Mouse (Mus musculus) cerebellum, postnatal 4 days (tissue): ENCODE data around the gene Epb41.

Experiments
- DNase-seq, 2 experiments: peaks; one replicate each; pipeline ENCODE4 v3.0.0; 2022; ENCODE audit warnings: low spot score in 2 of 2, mixed read lengths in 1 of 2

The Epb41 gene

DNA sequence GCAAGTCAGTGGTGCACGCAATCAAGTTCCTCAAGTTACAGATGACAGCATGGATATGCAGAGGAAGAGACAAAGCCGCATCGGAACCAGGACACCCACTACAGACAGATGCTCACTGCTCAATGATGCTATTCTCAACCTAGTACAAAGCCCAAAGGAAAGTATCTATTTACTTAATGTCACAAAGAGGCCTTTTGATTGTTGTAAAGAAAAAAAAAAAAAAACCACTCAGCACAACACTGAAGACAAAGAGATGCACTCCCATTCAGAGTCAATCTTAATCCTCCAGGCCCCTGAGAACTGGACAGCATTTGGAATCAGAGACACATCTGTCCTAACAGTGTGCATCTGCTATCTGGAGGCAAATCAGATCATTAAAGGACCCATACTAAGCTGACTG lies 63.5 kb downstream of the Epb41 start:
- no peak for DNase-seq

DNA sequence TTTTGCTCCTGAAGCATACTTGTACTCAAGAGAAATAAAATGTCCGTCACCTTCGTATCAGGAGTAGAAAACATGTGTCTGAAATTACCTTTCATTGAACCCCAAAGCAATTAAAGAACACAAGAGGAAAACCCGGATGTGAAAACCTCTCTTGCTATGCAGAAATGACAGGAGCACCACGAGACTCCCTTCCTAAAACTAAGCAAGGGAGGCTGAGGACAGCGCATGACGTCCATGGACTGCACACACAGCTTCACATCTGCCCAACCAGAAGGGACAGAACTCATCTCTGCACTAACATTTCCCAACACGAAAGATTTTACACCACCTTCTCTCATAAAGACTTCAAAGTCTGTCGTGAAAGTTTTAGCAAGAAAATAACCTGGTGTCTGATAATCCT lies 64.7 kb downstream of the Epb41 start:
- DNase-seq: no peak

DNA sequence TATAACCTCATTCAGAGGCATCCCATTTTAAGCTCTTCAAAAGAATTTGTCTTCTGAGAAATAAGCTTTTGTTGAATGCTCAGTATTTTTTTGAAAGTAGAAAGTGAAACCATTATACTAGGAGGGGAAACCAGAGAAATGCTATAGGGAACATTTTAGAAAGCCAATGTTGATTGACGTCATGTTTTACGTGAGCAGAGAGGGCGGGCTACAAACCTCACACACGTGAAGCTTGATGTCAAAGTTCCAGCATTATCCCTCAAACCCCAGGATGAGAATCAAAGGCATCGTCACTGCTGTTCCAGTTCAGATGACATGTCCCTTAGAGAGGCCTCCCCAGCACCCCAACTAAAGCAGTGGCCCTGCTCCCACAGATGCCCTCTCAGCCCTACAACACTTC lies 66.9 kb downstream of the Epb41 start:
- no peak for DNase-seq

DNA sequence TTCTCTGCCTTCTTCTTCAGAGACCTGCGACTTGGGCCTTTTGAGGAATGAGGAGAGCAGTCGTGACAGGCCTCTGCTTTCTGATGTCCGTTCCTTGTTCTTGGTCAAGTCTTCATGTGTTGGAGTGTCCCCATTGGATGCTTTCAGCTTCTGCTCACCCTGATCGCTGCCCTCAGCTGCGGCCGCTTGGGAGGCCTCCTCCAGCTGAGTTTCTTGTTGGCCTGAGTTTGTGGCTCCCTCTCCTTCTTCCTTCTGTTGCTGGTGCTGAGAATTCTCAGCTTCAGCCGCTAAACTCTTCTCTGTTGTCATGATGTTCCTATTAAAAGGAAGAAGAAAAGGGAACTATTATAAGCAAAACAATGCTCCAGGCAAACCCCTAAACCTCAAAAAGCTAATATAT lies 68.0 kb downstream of the Epb41 start:
- DNase-seq: no peak

DNA sequence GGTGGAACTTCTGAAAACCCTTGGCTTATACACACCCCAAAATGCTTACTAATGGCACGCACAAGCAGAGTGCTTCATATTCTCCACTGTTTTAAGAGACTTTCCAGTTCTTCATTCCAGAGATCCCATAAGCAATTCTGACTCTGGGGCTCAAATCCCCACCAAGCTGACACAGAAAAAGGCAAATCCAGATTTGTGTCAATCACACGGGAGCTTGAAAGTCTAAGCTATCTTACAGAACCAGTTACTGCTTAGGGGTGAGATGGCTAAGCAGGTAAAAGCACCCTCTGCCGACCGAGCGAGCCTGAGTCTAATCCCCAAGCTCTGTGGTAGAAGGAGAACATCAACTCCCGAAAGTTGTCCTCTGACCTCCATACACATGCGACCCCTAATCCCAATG lies 76.5 kb downstream of the Epb41 start:
- DNase-seq: no peak

DNA sequence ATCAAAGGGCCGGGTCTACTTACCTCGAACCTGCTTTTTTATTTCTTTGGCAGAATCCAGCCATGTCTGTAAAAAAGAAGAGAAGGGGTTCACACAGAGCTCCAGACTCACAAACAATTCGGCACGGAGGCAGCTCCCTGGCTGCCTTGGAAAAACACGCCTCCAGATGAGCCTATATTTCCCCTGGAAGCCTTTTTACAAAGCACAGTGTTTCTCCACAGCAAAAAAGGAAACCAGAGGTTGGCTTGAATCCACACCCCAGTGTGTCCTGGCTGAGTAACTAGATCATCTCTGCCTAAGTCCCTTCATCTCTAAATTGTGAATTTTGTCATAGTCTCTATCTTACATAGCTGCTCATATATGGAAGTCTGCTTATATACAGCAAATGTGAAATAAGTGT lies 77.6 kb downstream of the Epb41 start:
- DNase-seq: no peak

DNA sequence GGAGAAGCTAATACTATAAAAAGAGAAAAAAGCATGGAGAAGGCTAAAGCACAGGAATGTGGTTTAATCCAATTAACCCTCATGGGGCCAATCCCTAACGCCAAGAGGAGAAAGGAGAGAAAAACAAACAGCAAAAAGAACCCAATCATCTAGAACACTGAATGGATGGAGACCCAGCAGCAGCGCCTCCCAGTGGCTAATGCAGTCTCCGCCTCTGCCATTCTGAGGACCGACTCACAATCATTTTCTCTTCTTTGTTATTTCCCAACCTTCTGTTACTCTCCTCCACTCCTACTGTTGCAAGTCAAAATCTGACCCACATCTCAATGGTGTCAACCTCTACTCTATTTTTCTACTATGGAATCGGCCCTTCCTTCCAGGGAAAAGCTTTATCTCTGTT lies 78.1 kb downstream of the Epb41 start:
- DNase-seq: no peak

DNA sequence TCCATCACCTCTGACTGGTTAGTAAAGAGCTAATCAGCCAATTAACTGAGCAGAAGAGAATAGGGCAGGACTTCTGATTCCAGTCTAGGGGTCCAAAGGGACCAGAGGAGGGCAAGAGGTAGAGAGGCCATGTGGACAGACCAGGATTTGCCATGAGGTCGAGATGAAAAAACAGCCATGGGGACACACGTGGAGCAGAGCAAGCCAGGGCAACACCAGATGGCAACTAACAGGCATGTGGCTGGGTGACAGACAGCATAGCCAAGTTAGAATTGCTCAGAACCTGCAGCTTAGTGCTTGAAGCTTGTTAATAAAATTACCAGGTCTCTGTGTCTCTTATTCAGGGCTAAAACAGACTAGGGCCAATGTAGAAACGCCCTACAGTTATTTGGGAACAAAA lies 81.3 kb downstream of the Epb41 start:
- no peak for DNase-seq

DNA sequence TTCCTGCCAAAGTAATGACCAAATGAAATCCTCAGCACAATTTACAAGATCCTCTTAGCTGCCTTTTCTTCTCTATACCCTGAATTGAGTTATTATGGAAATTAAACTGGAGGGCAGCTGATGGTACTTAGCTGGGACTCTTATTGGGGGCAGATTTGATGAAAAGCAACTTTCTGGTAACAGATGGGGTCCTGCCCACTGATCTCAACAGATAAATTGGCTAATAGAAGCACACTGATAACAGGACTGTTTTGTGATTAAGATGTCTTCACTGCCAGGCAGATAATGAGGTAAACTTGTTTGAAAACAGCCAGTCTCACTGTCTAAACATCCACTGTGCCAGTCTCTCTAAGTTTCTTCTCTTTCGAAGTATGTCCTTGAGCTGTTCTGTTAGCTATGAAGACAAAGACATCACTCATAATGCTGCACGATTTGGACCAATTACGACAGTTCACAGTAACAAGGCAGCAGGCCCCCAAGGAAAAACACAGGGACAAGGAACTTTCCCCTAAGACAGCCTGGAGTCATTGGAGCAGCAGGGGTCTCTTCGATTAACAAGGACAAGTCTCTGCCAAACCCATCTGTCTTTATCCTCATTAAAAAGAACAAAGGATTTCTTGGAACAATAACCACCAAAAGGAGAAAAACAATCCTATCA lies 92.1 kb downstream of the Epb41 start:
- no peak for DNase-seq

DNA sequence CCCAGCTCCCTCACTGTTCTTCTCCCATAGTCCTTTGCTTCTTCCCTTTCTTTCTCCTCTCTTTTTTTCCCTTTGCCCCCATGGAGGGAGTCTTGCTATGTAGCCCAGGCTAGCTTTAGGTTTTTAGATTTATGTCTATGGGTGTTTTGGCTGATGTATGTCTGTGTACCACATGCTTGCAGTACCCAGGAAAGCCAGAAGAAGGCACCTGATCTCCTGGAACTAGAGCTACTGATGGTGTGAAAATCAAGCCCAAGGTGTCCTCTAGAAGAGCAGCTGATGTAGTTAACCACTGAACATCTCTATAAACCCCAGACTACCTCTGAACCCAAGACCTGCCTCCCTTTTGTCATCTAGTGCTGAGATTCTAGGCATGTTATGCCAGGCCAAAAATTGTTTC lies 93.4 kb downstream of the Epb41 start:
- no peak for DNase-seq

DNA sequence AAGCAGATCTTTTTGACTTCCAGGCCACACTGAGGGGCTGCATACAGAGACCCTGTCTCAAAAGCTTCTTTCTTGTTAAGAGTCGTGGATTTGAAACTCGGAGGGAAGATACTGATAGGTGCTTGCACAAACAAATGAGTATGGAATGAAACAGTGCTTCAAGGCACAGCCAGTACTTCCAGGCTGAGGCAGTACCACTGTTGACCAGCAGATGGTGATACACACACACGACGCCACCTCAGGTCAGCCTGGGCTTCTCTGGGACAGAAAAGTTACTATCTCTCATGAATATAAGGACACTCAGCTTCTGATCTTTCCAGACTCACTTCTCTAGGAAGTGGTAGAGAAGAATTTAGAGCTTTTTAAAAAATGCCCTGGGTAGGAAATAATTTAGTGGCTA lies 97.9 kb downstream of the Epb41 start:
- peak; percentile 77 for DNase-seq

DNA sequence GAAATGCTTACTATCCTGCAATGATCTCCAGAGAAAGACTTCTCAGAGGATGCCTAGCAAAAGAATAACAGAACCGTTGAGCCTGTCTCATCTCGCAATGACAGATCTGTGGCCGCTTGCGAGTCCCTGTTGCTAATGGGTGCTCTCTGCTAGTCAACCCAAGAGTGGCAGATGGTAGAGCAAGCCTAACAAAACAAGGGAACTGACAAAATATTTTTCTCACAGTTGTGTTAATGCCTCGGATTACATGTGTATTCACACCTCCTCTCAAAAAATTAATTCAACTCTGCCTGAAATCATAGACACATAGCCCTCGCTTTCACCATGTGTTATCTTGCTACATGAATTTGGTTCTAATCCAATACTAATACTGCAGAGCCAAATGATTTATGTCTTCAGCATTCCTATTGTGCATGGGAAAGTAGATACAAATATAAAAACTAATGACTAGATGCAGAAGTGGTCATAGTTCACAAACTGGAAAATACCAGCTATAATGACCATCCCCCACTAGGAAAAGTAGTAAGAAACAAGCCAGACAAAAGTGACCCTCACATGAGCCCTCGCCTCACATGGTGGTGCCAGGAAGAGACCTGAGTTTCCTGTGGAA lies 104.8 kb downstream of the Epb41 start:
- DNase-seq: no peak

DNA sequence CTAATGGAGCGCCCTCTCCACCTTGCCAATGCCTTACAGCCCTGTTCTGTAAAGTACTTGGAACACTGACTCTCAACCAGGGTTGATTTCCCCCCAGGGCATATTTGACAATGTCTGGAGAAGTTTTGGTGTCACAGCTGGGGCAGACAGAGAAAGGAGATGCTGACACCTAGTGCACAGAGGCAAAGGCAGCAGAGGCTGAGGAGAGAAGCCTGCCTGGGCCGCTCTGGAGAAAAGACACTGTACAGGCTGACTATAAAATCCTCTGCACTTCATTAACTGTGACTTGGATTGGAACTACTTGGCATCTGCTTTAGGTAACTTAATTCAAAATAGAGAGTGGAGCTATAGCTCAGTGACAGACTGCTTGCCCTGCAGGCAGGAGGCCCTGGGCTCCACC lies 106.2 kb downstream of the Epb41 start:
- no peak for DNase-seq

DNA sequence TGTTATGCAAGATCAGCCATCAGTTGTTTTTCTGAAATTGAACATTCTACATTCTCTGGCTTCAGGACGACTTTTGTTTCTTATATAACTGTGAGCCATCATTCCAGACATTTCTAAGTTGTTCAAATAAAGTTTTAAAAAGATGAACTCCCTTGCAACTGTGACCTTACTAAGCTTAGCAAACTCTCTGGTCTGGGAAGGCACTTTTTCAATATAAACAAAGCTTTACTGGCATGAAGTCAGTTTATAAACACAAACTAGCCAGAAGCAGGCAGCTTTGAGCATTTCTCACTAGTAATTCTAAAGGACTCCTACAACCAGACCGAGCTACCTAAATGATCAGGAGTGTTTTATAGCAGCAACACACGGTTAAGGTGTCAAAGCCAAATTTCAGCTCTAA lies 118.0 kb downstream of the Epb41 start:
- no peak for DNase-seq

DNA sequence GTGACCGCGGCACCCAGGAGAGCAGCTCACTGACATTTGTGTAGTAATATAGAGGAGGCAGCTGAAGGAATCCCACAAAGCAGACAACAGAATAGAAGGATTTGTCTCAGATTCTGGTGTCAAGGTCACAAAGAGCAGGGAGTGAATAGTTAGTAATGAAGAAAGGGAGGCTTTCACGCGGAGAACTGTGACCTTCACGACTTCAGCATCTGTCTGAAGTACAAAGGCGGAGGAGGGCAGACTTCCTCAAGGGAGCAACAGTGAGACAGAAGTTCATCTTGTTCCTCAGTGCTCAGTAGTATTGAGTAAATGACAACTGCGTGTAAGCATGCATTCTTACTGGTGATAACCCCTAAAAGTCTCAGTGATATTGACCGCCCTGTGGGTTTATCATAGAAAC lies 124.5 kb downstream of the Epb41 start:
- no peak for DNase-seq

DNA sequence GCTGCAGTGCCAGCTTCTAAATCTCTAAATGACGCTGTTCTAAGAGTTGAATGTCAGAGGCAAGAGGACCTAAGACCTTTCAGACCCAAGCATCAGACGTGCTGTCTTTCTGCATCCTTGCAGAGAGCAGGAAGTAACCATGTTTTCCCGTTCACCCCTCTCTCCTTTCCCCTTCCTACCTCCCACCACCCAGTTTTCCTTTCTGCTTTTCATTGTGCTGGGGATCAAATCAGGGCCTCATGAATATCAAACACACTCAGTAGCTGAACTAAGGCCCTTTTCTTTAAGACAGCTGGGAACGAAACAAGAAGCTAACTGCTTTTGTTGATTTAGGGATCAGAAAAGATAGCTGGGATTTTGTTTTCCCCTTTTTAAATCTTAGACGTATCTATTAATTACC lies 125.2 kb downstream of the Epb41 start:
- DNase-seq: no peak

DNA sequence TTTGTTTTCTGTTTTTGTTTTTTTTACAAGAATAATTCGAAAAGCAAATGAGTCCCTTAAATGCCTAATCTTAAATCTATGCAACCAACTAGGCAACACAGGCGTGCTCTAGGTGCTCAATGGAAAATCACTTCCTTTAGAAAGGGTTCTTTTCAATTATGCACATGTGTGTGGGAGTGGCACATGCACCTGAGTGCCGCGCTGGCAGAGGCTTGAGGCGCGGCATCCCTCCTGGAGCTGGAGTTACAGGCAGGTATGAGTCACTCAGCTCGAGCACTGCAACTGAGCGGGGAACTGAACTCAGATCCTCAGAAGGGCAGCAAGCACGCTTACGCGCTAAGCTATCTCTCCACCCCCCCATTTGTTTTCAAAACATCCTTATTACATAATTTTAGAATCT lies 127.3 kb downstream of the Epb41 start:
- no peak for DNase-seq

DNA sequence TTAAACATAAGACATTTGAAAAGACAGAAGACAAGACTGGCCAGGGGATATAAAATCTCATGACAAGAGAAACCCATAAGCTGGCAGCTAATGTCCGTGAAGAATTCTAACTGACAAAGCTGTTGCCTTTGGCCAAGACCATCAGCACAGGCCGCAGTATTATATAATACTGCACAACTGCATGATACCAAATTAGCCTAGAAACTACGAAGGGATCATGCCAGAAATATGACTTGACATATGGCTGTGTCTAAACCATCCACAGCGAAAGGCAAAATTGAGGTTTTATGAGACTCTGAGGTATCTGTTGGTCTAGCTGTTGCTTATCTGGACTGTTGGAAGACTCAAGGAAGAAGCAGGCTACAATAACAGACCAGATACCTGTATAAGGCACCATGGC lies 134.3 kb downstream of the Epb41 start:
- no peak for DNase-seq

DNA sequence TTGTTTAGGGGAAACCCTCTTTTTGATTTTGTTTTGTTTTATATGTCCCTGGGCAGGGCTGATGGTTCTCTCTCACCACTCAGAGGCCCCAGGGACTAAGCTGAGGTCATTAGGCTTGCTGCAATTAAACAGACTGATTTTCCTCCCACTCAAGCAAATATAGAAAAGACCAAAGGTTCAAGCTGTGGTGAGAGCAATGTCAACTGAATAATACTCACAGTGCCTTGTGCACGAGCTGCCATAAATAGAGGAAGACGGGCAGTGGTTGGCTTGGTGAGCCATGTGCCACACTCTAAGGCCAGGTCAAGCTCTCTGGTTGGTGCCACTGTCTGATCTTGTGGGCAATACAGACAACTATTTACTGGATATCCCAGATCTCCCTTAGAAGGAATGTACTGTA lies 135.7 kb downstream of the Epb41 start:
- no peak for DNase-seq

DNA sequence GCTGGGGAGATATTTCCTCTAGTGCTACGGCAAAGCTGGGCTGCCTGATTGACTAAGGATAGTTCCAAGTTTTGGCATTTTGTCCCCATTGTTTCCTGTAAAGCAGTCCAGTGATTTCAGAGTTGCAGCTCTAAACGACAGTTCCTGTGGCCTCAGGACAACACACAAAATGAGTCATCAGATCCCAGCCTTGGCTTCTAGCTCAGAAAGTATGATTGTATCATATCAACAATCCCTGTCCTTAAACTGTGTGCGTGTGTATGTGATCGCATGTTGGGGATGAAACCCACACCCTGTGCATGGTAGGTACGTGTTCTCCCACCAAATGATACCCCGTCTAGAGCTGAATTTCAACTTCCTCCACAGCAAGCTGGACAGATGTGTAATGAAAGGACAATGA lies 146.0 kb downstream of the Epb41 start:
- no peak for DNase-seq

DNA sequence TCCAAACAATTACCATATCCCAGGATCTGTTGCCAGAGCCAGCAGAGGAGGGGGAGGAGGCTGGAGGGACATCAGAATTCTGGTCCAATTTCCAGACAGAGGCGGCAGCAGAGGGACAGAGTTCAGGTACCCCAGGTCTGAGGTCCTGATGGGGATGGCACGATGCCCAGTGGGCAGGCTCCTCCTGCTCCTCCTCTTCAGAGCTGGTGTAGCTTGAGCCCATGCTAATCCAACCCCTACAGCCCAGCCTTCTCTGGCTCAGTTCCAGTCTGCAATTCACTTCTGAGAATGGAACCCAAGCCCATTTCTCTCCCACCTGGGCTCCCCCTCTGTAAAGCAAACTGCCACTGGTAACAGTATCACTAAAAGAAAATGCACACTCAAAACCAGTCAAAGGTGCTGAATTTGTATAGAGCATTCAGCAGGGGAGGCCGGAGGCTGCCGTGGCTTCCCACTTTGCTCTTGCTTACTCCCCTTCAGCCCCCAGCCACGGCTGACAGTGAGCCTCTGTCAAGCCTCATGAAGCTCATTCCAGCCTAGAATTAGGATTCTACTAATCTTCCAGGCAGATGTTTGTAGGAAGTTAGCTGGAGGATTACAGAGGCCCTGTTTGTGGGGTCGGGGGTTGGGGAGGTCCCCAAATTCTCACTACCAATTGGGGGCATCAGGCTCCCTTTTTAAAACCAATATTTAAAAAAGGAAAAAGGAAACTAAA lies 150.9 kb downstream of the Epb41 start:
- DNase-seq: no peak

DNA sequence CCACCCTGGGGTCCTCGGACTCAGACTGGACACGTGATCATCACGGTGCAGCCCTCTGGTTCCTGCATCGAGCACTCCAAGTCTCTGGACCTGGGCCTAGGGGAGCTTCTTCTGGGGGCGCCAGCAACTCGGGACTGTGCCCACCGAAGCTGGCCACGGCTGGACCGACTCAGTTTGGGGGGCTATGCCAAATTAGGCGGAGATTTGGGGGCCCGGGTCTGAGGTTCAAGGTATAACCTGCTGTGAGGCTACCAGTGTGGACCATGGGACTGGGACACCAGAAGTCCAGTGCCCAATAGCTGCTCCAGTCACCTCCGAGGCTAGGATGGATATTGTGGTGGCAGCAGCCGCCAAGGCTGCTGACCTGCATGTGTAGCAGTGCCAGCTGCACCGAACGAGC lies 152.7 kb downstream of the Epb41 start:
- DNase-seq: no peak
